Mouse (Mus musculus) lung, postnatal 14 days (tissue): ENCODE data around the gene Scd2.
"Not testable (repeated sequence)": the region's sequence is repeated elsewhere in the genome, so short reads cannot be mapped to it uniquely, and the experiment has no call there.

ENCODE experiments used
- DNase-seq: peaks from one replicate; pipeline ENCODE4 v3.0.0; 2021

The Scd2 gene

DNA sequence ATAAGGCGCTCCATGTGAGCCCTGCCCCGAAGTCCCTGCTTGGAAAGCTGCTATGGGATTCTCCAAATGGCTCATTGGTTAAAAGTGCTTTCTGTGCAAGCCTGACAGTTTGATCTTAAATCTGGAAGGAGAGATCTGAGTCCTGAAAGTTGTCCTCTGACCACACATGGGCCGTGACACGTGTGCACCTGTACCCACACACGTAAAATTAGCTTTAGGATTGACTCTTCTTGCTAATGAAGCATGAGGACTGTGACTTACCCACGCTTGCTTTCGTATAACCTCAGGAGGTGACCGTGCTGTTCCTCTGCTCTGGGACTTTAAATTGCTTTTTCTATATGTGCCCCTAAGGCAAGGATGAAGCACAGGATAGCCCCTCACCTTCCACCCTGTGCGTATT, 5.6 kb downstream of the Scd2 start:
- no peak for DNase-seq

DNA sequence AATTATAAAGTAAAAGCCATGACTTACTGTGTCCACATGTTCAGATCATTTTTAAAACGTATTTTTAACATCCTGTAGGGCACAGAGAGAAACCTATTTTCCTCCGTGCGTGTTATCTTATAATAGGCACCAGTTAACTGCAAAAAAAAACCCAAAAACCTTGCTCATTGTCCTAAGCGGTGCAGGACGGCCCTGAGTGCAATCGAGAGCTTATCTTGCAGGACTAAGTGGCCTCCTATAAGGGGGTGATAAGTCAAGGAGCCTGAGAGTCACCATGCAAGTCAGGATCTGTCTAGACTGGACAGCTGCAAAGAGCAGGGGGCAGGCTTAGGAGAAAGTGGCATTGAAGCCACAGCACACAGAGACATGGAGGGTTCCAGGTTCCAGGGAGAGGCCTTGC, 6.4 kb downstream of the Scd2 start:
- no peak for DNase-seq

DNA sequence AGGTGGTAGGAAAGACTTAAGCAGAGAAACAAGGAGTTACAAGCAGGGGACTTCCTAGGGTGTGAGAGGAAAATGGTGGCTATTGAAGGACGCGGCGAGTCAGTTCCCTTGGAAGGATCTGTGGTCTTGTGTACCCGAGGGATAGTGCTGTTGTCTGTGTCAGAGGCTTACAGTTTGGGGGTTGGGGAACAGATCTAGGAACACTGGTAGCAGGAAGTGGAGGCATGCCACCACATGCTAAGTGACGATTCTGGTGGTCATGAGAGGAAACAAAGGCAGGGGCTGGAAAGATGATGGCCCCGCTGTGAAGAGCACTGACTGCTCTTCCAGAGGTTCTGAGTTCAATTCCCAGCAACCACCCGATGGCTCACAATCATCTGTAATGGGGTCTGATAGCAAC, 7.0 kb downstream of the Scd2 start:
- DNase-seq, result no peak

DNA sequence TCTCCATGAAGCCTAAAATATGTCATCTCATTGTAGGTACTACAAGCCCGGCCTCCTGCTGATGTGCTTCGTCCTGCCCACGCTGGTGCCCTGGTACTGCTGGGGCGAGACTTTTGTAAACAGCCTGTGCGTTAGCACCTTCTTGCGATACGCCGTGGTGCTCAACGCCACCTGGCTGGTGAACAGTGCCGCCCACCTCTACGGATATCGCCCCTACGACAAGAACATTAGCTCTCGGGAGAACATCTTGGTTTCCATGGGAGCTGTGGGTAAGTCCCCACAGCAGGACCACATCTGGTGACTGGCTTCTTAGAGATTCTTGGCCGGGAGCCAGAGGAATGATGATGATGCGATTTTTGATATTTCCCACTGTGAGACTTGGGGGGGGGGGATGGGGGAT, 7.7 kb downstream of the Scd2 start:
- DNase-seq, result peak; percentile 70

DNA sequence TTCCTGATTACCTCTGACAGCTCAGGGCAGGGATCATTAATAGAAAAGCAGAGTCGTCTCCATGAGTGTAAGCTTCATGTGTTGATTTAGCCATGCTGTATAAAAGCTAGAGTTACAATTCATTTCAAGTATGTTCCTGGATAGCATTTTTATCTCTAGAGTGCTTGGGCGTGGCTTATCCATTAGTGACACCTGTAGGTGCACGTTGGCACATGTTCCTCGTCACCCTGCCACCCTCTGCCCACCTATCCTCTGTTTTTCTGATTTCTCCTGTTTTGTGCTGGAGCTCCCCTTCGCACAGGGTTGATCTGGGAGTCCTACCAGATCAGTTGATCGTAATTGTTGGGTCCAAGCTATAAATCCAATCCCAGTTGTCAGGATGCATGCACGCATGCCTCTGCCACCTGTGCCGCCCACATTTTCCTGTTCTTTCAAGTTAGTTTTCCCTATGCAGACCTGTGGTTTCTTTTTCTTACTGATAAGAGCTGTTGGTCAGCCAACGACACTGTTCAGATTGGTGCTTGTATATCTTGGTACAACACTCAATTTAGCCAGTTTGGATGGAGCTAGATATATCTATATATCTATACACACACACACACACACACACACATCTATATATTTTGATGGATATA, 8.3 kb downstream of the Scd2 start:
- no peak for DNase-seq

DNA sequence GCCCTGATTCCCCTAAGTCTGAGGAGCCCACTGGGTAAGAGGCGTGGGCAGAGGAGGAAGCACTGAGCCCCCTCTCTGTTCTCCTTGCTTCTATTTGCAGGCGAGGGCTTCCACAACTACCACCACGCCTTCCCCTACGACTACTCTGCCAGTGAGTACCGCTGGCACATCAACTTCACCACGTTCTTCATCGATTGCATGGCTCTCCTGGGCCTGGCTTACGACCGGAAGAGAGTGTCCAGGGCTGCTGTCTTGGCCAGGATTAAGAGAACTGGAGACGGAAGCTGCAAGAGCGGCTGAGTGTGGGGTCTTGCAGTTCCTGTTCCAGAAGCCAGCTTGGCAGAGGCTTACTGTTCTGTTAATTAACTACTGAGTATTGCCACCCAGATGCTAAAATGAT, 9.4 kb downstream of the Scd2 start:
- DNase-seq, result no peak

DNA sequence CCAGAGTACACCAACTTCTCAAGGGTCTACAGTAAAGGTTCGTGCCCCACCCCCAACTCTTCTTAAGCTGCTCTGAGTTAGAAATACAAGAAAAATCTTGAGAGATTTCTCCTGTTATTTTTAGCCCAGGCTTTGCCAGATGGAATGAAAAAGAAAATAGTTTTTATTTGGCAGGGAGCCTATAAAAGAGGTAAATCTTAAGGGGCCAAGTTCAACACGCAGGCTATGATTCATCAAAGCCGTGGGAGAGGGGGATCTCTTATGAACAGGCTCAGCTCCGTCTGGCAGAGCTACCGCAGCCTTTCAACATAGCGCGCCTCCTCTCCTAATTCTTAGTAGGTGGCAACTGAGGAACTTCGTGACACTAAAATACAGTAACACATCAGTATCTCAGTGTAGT, 10.0 kb downstream of the Scd2 start:
- no peak for DNase-seq

DNA sequence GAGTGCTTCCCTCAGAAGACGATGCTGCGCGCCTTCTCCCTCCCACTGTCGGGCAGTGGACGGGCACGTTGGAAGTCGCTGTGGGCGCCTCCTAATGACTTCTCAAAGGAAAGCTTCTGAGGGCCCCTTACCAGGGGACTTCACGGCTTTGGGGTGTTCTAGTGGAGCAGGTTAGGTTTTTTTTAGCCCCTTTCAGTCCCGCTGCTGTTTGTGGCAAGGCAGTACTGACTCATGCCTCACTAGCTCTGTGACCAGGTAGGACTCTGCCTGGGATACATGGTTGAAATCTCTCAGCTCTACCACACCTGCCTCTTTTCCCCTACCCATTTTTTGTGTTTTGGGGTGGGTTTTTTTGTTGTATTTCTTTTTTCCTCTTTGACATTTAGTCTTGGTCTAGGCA, 10.9 kb downstream of the Scd2 start:
- DNase-seq, result no peak

DNA sequence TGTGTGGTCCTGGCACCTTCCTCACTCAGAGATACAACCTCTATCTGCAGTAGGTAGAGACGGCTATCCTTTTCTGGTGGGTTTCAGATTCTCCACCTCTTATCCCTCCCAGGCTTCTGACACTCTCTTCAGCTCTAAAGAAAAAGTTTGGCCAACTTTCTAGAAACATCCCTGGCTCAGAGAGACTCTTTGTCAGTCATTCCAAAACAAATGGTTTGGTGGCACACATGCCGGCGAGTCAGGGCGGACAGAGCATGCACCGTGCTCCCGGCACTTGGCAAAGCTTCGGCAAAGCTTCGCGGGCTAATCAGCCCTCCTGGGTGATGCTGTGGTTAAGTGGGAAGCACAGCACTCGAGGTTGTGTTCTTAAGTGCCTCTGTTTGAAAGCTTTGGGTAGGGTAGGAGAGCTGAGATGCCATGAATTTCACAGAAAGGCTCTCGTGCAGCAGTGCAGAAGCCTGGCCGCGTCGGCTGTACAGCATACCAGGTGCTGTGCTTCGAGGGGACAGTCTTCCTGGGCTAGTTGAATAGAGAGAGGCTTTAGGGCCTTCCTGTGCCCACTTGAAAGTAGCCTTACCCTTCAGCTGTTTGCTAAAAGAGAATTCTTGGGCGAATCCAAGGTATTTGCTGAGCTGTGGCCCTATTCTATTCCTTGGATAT, 11.5 kb downstream of the Scd2 start:
- no peak for DNase-seq

DNA sequence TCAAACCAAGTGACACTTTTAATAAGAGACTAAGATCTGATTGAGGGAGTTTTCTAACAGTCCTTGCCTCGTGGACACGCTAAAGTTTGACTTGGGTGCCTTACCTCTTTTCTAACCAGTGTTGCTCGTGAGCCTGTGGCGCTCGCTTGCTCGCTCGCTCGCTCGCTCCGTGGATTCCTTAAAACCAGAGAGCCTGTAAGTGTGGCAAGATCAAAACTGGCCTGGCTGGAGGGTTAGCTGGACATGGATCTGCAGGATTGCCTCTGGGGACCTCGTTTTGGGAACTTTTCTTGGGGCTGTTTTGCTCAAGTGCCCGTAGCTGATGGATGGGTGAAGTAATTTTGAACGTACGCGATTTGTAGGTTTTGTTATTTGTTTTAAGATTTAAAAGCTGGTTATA, 12.2 kb downstream of the Scd2 start:
- no peak for DNase-seq

DNA sequence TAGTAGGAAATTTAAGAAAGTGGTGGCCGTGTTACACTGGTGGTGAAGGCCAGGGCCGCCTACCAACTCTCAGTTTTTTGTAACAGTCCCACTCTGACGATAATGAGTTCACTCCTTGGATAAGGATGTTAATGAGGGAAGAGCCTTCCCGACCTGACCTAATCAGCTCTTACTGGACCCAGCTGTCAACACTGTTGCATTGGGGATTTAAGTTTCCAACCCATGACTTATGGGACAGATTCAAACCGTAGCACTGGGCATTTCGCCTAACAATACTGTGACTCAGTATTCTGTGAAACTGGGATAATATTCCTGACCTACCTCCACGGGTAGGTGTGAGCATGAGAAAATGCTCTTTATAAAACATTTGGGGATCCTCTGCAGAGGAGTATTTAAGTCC, 12.7 kb downstream of the Scd2 start:
- DNase-seq, result no peak

DNA sequence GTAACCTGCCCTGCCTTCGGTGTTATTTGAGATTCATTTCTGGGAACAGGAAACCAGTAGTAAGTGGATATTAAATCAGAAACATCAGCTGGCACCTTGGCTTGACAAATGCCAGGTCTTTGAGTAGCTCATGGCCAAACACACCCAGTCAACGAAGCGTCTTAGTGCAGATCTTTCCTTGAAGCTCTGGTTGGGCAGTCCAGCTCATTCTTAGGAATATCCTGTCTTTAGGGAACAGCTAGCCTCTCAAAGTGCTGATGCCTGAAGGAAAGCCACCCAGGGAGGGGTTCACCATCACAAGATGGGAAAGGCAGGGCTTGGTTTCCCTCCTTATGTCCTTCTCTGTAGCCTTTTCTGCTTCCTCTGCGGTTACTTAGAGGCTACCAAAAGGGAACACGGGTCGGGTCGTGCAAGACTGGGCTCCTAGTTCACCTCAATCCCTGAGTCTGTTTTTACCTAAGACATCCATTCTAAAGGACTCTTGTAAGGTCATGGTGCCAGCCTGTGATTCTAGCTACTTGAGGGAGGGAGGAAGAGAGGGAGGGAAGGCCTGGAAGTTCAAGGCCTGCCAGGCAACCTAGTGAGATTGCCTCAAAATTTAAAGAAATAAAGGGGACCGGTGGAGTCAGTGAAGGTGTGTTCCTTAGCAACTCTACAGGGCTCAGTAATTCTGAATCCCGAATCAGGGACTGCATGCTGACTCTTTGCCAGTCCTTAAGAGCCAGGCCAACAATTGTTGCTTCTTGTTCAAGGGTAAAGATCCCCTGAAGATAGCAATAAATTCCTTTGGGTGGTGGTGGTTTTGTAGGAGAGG, 13.8 kb downstream of the Scd2 start:
- no peak for DNase-seq

DNA sequence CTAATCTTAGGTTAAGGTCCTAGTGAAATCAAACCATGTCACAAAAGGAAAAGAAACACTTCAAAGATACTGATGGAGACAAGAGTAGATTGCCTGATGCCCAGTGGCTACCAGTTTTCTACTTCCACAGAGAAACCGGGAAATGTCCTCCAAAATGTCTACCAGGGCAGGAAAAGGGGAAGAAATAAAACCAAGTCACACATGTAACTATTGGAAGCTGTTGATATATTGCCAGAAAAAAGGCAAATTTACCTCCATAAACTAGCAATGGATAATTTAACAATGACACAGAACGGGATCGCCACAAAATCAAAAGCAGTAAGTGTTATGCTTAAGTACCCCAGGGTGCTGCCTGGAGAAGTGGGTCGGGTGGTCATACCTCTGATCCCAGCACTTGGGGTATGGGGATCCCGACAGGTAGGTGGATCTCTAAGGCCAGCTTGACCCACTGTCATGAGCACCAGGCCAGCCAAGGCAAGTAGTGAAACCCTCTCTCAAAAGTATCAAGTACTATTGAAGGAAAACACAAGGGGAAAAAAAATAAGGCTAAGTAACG, 14.5 kb downstream of the Scd2 start:
- no peak for DNase-seq

DNA sequence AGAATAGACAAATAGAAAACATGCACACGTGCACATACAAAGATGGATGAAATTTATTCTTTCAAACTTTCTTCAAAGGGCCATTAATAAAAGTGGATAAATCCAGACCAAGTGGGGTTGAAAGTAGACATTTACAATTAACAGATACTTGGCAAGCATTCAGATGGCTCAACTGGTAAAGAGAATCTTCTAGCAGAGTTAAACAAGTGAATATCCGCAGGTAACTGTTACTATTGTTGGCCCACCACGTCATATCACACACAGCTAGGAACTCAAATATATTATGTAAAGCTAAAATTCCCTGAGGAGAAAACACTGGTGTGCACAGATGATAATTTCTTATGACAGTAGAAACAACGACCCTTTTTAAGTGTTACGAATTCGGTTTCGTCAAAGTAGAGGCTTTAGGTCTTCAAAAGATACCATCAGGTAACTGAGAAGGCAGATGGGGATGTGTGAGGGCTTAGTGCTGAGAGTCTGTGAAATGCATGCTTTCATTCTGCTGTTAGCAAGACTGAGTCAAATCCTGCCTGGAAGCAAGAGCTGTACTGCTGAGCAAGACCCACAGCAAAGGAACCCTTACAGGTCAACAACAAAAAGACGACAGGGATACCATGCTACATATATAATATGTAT, 15.3 kb downstream of the Scd2 start:
- DNase-seq, result no peak

DNA sequence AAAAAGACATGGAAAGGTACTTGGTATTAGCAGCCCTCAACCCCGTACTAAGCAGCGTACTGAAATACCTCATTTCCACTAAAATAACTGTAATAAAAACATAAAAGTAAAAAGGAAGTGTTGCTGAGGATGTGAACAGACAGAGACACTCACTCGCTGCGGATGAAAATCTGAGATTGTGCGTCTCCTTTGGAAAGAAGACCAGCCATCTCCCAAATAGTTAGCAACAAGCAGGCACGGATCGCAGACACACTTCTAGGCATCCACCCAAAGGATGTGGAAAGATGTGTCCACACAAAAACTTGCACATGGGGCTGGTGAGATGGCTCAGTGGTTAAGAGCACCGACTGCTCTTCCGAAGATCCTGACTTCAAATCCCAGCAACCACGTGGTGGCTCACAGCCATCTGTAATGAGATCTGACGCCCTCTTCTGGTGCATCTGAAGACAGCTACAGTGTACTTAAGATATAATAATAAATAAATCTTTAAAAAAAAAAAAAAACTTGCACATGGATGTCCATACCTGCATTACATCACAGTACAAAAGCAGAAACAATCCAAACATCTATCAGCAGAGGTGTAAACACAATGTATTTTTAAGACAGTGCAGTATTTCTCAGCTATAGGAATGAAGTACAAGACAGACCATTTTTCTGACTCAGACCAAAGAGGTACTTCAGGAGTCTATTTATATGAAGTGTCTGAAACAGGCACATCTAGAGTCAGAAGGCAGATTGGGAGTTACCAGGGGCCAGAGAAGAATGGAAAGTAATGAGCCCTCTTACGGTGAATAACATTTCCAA, 16.1 kb downstream of the Scd2 start:
- DNase-seq, result no peak

DNA sequence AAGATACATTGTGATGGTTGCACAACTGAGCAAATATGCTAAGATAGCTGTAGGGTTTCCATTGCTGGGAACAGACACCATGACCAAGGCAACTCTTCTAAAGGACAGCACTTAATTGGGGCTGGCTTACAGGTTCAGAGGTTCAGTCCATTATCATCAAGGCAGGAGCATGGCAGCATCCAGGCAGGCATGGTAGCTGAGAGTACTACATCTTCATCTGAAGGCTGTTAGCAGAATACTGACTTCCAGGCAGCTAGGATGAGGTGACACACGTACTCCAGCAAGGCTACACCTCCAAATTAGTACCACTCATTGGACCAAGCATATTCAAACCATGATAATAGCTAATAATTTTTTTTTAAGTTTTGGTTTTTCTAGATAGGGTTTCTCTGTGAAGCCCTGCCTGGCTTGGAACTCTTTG, 16.7 kb downstream of the Scd2 start:
- not testable (repeated sequence) for DNase-seq

DNA sequence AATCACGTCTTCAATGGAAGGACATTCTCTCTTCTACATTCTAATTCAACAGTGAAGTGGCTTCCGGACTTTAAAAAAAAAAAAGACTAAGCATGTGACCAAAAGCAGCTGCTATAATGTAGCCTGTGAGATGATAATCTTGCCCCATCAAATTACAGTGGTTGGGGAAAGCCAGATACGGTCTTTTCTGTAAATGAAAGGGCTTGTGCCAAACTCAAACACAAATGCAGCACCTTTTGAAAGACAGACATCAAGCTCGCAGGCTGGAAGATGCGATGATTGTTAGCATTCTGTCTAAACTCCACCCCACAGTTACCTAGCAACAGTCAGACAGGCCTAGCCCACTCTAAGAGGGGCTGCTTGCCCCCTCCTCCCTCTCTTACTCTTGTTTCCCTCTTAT, 17.3 kb downstream of the Scd2 start:
- DNase-seq, result no peak

DNA sequence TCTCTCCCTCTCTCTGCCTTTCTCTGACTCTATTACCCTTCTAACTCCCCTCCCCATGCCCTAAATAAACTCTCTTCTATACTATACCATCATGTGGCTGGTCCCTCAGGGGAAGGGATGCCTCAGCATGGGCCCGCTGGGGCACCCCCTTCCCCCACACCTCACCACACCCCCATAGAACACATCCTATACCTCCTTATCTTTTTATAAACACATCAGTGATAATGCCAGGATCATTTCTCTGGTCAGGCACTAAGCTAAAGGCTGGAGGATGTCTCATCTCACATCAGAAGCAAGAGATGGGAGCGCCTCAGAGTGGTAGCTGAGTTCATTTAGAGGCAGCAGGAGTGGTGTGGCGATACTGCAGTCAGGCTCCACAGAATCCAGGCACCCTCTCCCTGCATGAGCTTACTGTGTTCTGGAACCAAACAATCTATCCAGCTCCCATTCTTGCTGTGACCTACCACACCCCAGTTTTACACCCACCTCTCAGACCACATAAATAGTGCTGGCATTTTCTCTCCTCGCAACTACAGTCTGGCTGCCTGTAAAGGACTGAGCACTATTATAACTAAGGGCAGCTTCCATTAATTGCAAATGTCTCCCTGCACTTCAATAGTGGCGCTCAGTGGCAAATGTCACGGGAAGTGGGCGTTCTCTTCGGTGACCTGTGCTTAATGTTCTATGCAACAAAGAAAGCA, 18.0 kb downstream of the Scd2 start:
- no peak for DNase-seq

DNA sequence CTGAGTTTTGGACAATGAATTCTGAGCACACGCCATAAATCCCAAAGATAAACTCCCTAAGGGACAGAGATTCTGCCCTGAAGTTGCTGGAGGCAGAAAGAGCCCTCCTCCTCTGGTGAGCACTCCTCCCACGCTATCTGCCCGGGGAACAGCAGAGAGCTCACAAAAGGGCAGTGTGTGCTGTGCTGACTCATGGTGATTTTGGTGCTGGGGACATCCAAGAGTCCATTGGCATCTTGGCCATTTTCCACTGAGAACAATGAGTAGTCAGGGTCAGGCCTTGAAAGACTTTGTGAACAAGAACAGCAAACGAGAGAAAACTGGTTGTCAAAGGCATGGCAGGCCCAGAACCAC, 18.5 kb downstream of the Scd2 start:
- DNase-seq, result no peak

DNA sequence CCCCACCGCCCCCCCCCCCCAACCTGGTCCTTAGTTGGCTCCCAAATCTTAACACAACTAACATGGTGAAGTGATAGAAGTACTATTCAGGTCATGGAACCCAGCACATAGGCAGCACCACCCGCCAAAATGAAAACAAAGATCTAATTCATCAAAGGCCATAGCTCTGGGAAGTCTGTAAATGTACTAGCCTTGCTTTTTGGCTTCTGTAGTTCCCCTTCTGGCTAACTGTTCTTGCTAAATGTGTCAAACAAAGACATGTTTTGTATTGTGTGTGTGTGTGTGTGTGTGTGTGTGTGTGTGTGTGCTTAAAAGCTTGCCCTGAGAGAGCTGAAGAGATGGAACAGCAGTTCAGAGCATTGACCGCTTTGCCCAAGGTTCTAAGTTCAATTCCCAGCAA, 19.6 kb downstream of the Scd2 start:
- no peak for DNase-seq

DNA sequence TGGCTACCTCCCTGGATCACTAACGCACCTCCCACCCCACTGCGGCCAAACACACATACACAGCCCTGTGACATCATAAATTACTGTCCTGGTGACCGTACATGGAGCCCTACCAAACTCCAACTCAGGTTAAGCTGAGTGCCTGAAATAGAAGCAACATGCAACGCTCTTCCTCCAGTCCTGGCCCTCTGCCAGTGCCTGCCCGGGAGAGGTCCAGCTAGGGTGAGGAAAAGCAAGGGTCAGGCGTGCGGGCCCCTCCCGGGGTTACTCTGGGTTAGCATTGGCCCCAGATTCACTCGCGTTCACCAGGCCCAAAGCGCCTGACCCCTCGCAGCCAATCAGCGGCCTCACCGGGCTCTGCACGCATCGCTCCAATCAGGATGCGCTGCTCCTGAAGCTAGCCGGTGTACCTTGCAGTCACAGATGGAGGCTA, 20.9 kb downstream of the Scd2 start:
- DNase-seq, result peak; percentile 76

DNA sequence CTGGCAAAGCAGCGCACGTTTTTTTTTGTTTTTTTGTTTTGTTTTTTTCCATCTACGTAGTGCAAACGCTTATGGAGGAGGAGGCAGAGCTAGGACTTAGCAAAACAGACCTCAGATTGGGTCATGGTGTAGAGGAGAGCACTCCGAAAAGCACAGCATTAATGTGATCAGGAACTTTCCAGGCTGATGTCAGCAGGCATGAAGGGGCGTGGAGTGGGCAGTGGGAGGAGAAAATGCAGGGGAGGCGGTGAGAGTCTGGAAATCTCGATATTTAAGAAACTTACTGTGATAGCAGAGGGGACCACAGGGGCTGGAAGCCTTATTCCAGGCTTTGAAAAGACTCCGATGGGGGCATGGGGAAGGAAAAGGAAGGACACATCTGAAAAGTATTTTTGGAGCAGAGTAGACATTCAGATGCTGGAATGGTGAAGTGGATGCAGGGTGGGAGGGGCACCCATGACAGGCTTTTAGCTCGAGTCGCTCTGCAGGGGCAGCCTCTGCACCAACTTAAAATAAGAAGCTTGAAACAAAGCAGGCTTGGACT, 21.5 kb downstream of the Scd2 start:
- no peak for DNase-seq
